Mouse (Mus musculus) CD4-positive, CD25-positive, alpha-beta regulatory T cell (primary cell): ENCODE measurements around the gene Ska3. TPM values are rescaled to one million over a fixed set of nuclear protein-coding genes. Genes with fewer than 3 reads are reported as not detected.

Experiments used
- polyA plus RNA-seq: library from polyadenylated mRNA; unstranded; fragments of 100-300 nt; shearing (Covaris generic); gene quantifications from one replicate; pipeline ENCODE4 v1.2.1, GENCODE M21; 2017

Gene Ska3
- 1.2 TPM for polyA plus RNA-seq

GRCm38 (mm10) chr14:57825788-57826751, at the start of gene Ska3, which contains the start of gene Mrpl57:
Gene Ska3, minus strand, starts transcription at chr14:57826185.
Gene Mrpl57, plus strand, starts transcription at chr14:57826234.

GRCm38 (mm10) chr14:57797991-57798931, 27.7 kb downstream of the Ska3 start, which contains the start of gene Sap18:
Gene Sap18, plus strand, starts transcription at chr14:57798180.

GRCm38 (mm10) chr14:57758237-57758636, 67.7 kb downstream of the Ska3 start, which contains the start of gene Lats2:
Gene Lats2, minus strand, starts transcription at chr14:57758388.

Other genes with a start within 250 kb of the Ska3 start
- gene Xpo4, start 160.8 kb downstream of the Ska3 start, polyA plus RNA-seq = 42.9 TPM
- not detected for gene Gm49361, start 80.1 kb downstream of the Ska3 start, polyA plus RNA-seq
- gene Lats2, start 67.8 kb downstream of the Ska3 start, polyA plus RNA-seq = 66.3 TPM
- gene Sap18, start 28.0 kb downstream of the Ska3 start, polyA plus RNA-seq = 210 TPM
- gene Mrpl57, start within 50 bp of the Ska3 start, polyA plus RNA-seq = 141 TPM
- gene Zdhhc20, start 64.1 kb upstream of the Ska3 start, polyA plus RNA-seq = 232 TPM
- gene Micu2, start 173.1 kb upstream of the Ska3 start, polyA plus RNA-seq = 117 TPM
- not detected for gene Fgf9, start 244.4 kb upstream of the Ska3 start, polyA plus RNA-seq